Comparison of ENCODE assay signal across 32 mouse cellular contexts in the genomic region with DNA sequence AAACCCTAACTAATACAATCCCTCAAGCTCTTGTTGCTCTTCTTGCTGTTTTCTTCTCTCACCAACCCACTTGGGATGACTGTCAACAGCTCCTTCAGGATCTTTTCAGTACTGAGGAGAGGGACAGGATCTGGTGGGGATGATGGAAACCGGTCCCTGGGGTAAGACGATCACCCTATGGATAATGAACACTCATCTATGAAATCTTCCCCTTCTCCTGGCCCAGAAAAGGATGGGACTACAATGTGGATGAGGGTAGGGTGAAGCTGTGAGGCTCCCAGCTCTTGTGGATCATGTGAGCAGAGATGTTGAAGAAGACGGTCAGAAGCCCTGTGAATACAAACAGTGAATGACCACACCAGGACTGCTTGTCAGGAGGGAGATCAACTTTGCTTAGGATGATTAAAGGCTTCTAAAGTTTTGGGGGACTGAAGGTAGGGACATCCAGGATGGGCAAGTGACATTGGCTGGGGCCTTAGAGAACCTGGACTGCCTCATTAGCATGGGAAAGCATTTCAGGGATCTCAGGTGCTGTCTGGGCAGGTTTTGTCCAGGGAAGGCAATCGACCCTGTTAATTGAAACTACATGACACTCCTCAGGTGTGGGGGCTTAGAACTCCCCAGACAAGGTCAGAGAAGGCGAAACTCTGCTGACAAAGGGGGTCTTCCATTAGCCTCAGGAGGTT. TPM values are rescaled to one million over a fixed set of nuclear protein-coding genes. Genes with fewer than 3 reads are reported as not detected.
"Had no signal": no experiment of that assay in that cellular context is flagged by ENCODE, and none has a peak within 500 bp of the region (broad histone marks: within the 10 kb centered on the region; RNA-seq: fewer than 3 reads in every experiment).

No protein-coding gene starts in this region.

- H3K9ac ChIP-seq: limb, embryonic 12.5 days; limb, embryonic 13.5 days; limb, embryonic 15.5 days; liver, embryonic 12.5 days; liver, embryonic 13.5 days; liver, embryonic 14.5 days; liver, embryonic 15.5 days; liver, postnatal 0 days; lung, embryonic 14.5 days; lung, embryonic 15.5 days; midbrain, embryonic 12.5 days; midbrain, embryonic 13.5 days; midbrain, embryonic 15.5 days had no signal

- H3K4me3 ChIP-seq: limb, embryonic 10.5 days; limb, embryonic 12.5 days; limb, embryonic 13.5 days; limb, embryonic 15.5 days; liver, embryonic 12.5 days; liver, embryonic 13.5 days; liver, embryonic 15.5 days; lung, embryonic 15.5 days; megakaryocyte, embryonic 14.5 days; midbrain, embryonic 10.5 days; midbrain, embryonic 12.5 days; midbrain, embryonic 13.5 days; midbrain, embryonic 15.5 days; myocyte had no signal

- H3K9me3 ChIP-seq: limb, embryonic 10.5 days; limb, embryonic 15.5 days; liver, embryonic 13.5 days; liver, embryonic 15.5 days had no signal

- H3K36me3 ChIP-seq: limb, embryonic 10.5 days; limb, embryonic 12.5 days; limb, embryonic 13.5 days; limb, embryonic 15.5 days; liver, embryonic 12.5 days; liver, embryonic 13.5 days; liver, embryonic 15.5 days; lung, embryonic 15.5 days; midbrain, embryonic 10.5 days; midbrain, embryonic 12.5 days; midbrain, embryonic 13.5 days; midbrain, embryonic 15.5 days had no signal

- ATAC-seq: liver, embryonic 12.5 days; liver, postnatal 0 days; lung, postnatal 0 days; midbrain, embryonic 13.5 days; midbrain, embryonic 15.5 days; midbrain, embryonic 16.5 days had no signal

- DNase-seq: left cerebral cortex, postnatal 4 days; liver; liver, embryonic 13.5 days; liver, postnatal 0 days; lung, adult 18-20 months; lung, adult 2 months; lung, embryonic 14.5 days; lung, postnatal 10 days; lung, postnatal 14 days; lung, postnatal 36 days had no signal

- H3K27me3 ChIP-seq: limb, embryonic 12.5 days; limb, embryonic 13.5 days; limb, embryonic 15.5 days; liver, embryonic 12.5 days; liver, embryonic 13.5 days; liver, embryonic 15.5 days; lung, embryonic 15.5 days; midbrain, embryonic 12.5 days; midbrain, embryonic 13.5 days; midbrain, embryonic 15.5 days had no signal

- H3K27ac ChIP-seq: limb, embryonic 10.5 days; limb, embryonic 12.5 days; limb, embryonic 13.5 days; limb, embryonic 15.5 days; liver, embryonic 12.5 days; liver, embryonic 13.5 days; liver, embryonic 14.5 days; liver, embryonic 15.5 days; lung, embryonic 15.5 days; macrophage; midbrain, embryonic 10.5 days; midbrain, embryonic 12.5 days; midbrain, embryonic 13.5 days; midbrain, embryonic 15.5 days had no signal

- H3K4me1 ChIP-seq: limb, embryonic 10.5 days; limb, embryonic 12.5 days; limb, embryonic 13.5 days; limb, embryonic 15.5 days; midbrain, embryonic 10.5 days; midbrain, embryonic 12.5 days; midbrain, embryonic 13.5 days; midbrain, embryonic 15.5 days had no signal

- H3K4me2 ChIP-seq: limb, embryonic 12.5 days; limb, embryonic 13.5 days; limb, embryonic 15.5 days; liver, embryonic 11.5 days; liver, embryonic 12.5 days; liver, embryonic 13.5 days; liver, embryonic 15.5 days; lung, embryonic 14.5 days; lung, embryonic 15.5 days; midbrain, embryonic 11.5 days; midbrain, embryonic 12.5 days; midbrain, embryonic 13.5 days; midbrain, embryonic 15.5 days had no signal

RNA-seq across cellular contexts. Expression of a gene that starts 12.0 kb away (rescaled TPM):
- total RNA-seq: megakaryocyte progenitor cell, adult 5-6 weeks; megakaryocyte, adult 5-6 weeks; megakaryocyte-erythroid progenitor cell, adult 5-6 weeks had no signal
- polyA plus RNA-seq: macrophage had no signal
